Mouse (Mus musculus): Measurements from ENCODE around the gene Tmem91.

GRCm38 (mm10) chr7:25655601-25656428, 19.2 kb downstream of the Tmem91 start:
- TF ChIP-seq POLR2A (IDR thresholded peaks at IDR 0.05; ENCODE audit: low read depth, low read length) (no peak), CTCF (conservative IDR thresholded peaks at IDR 0.05; ENCODE audit: insufficient read depth, insufficient read length, low read depth, low read length) (no peak)
